Mouse (Mus musculus): ENCODE measurements around the gene Kank2. TPM values are rescaled to one million over a fixed set of nuclear protein-coding genes. Genes with fewer than 3 reads are reported as not detected.
"Not testable (repeated sequence)": the region's sequence is repeated elsewhere in the genome, so short reads cannot be mapped to it uniquely, and the experiment has no call there.

The Kank2 gene
- polyA plus RNA-seq, 1 experiment, result 44.7 TPM

DNA sequence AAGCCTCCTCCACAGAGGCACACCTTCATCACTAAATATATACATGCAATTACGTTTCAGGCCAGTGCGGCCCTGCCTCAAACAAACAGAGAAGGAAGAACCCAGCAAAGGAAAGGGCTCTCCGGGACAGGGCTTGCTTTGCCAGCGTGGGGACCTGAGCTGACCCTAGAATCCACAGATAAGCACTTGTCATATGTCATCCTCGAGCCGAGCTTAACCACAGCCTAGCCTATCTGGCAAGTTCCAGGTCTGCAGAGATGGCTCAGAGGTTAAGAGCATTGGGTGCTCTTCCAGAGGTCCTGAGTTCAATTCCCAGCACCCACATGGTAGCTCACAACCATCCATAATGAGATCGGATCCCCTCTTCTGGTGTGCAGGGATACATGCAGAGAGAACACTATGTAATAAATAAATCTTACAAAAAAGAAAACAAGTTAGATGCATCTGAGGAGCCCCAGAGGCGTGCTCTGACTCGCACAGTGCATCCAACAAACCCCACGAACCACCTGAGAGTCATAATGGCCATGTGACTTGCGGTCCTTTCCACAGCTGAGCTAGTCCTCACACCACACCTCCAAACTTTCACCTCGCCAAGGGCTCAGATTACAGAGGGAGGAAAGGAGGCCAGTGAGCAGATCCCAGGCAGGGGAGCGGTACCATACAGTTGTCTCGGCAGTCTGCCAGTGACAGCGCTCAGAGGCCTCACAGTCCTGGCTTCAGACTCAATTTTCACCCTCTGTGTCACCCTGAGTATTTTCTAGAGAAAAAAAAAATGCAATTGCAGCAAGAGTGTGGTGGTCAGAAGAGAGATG is 16.7 kb downstream of the Kank2 start:
- TF ChIP-seq CTCF (IDR thresholded peaks at IDR 0.05; ENCODE audit: borderline replicate concordance, insufficient read depth, low read depth, low read length), result no peak
- TF ChIP-seq POLR2A (IDR thresholded peaks at IDR 0.05; ENCODE audit: borderline replicate concordance, insufficient read depth, low read length), result no peak

DNA sequence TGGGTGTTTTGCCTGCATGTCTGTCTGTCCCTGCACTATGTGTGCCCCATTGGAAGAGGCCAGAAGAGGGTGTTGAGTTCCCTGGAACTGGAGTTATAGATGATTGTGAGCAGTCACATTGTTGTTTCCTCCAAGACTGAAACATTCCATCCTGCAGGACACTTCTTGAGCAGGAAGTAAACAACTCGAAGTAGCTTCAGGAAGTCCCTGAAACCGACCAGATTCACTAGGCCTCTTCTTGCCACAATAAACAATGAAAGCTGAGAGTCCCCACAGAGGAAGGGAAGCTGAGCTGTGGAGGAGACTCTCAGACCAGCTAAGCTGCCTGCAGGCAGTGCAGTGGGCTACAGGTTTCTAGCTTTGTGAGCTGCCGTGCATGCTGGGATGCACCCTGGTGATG is 20.8 kb downstream of the Kank2 start:
- no peak overlapping the region for H3K4me3 ChIP-seq (replicated peaks; ENCODE audit: insufficient read depth, low read depth, low read length)
- TF ChIP-seq POLR2A (IDR thresholded peaks at IDR 0.05; ENCODE audit: borderline replicate concordance, insufficient read depth, low read length) (no peak), CTCF (IDR thresholded peaks at IDR 0.05; ENCODE audit: borderline replicate concordance, insufficient read depth, low read depth, low read length) (no peak)
- no peaks in the 10 kb centered on the region for H3K27me3 ChIP-seq (ENCODE audit: control insufficient read depth, insufficient read depth, low read length)
- WGBS, result 89% methylated on average over 3 of the region's 3 CpGs
- H3K4me1 ChIP-seq (ENCODE audit: control insufficient read depth, insufficient read depth, low read length), result peaks cover 13% of the 10 kb centered on the region
- no peak overlapping the region for H3K27ac ChIP-seq (ENCODE audit: insufficient read depth, low read length)
- DNase-seq, result no peak

More for the DNA sequence above, 16.7 kb downstream of the Kank2 start:
- 57% methylated on average over 15 of the region's 15 CpGs for WGBS
- peak in 1 of 2 experiments; percentile 60 for DNase-seq
- Histone ChIP-seq H3K27ac (ENCODE audit: insufficient read depth, low read length) (peak overlapping the region; percentile 27; the same call in 1 of the 2 replicates), H3K27me3 (ENCODE audit: control insufficient read depth, insufficient read depth, low read length) (no peaks in the 10 kb centered on the region), H3K4me3 (replicated peaks; ENCODE audit: insufficient read depth, low read depth, low read length) (no peak overlapping the region), H3K4me1 (ENCODE audit: control insufficient read depth, insufficient read depth, low read length) (peaks cover 12% of the 10 kb centered on the region)

GRCm38 (mm10) chr9:21774353-21774752 is 24.2 kb downstream of the Kank2 start:
- DNase-seq, result no peak
- Histone ChIP-seq H3K4me3 (replicated peaks; ENCODE audit: insufficient read depth, low read depth, low read length) (no peak overlapping the region), H3K4me1 (ENCODE audit: control insufficient read depth, insufficient read depth, low read length) (peaks cover 11% of the 10 kb centered on the region), H3K27me3 (ENCODE audit: control insufficient read depth, insufficient read depth, low read length) (no peaks in the 10 kb centered on the region), H3K27ac (ENCODE audit: insufficient read depth, low read length) (no peak overlapping the region)
- WGBS, result 54% methylated on average over 16 of the region's 16 CpGs
- TF ChIP-seq POLR2A (IDR thresholded peaks at IDR 0.05; ENCODE audit: borderline replicate concordance, insufficient read depth, low read length) (no peak), CTCF (IDR thresholded peaks at IDR 0.05; ENCODE audit: borderline replicate concordance, insufficient read depth, low read depth, low read length) (no peak)

DNA sequence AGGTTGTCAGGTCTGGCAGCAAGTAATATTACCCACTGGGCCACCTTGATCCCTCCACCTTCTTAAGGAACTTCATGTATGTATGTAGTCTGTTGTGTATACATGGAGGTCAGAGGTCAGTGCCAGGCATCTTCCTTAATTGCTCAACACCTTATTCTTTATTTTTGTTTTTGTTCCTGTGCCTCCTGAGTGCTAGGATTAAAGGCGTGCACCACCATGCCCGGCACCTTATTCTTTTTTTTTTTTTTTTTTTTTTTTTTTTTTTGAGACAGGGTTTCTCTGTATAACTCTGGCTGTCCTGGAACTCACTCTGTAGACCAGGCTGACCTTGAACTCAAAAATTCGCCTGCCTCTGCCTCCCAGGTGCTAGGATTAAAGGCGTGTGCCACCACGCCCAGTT is 25.1 kb downstream of the Kank2 start:
- whole genome bisulfite sequencing, result 85% methylated on average over 5 of the region's 5 CpGs
- H3K4me3 ChIP-seq (replicated peaks; ENCODE audit: insufficient read depth, low read depth, low read length); DNase-seq; H3K27ac ChIP-seq (ENCODE audit: insufficient read depth, low read length); H3K27me3 ChIP-seq (ENCODE audit: control insufficient read depth, insufficient read depth, low read length): not testable (repeated sequence)
- peaks cover 20% of the 10 kb centered on the region for H3K4me1 ChIP-seq (ENCODE audit: control insufficient read depth, insufficient read depth, low read length)

GRCm38 (mm10) chr9:21769558-21770183 is 28.9 kb downstream of the Kank2 start:
- H3K4me1 ChIP-seq (ENCODE audit: control insufficient read depth, insufficient read depth, low read length), result peaks cover 38% of the 10 kb centered on the region
- TF ChIP-seq CTCF (IDR thresholded peaks at IDR 0.05; ENCODE audit: borderline replicate concordance, insufficient read depth, low read depth, low read length), result no peak
- no peak for TF ChIP-seq POLR2A (IDR thresholded peaks at IDR 0.05; ENCODE audit: borderline replicate concordance, insufficient read depth, low read length)
- peak overlapping the region; percentile 16 for H3K4me3 ChIP-seq (replicated peaks; ENCODE audit: insufficient read depth, low read depth, low read length)
- H3K27ac ChIP-seq (ENCODE audit: insufficient read depth, low read length), result peak overlapping the region; percentile 99
- DNase-seq, result peak; percentile 70 to 73
- H3K27me3 ChIP-seq (ENCODE audit: control insufficient read depth, insufficient read depth, low read length), result no peaks in the 10 kb centered on the region
- WGBS, result 15% methylated on average over 26 of the region's 26 CpGs

DNA sequence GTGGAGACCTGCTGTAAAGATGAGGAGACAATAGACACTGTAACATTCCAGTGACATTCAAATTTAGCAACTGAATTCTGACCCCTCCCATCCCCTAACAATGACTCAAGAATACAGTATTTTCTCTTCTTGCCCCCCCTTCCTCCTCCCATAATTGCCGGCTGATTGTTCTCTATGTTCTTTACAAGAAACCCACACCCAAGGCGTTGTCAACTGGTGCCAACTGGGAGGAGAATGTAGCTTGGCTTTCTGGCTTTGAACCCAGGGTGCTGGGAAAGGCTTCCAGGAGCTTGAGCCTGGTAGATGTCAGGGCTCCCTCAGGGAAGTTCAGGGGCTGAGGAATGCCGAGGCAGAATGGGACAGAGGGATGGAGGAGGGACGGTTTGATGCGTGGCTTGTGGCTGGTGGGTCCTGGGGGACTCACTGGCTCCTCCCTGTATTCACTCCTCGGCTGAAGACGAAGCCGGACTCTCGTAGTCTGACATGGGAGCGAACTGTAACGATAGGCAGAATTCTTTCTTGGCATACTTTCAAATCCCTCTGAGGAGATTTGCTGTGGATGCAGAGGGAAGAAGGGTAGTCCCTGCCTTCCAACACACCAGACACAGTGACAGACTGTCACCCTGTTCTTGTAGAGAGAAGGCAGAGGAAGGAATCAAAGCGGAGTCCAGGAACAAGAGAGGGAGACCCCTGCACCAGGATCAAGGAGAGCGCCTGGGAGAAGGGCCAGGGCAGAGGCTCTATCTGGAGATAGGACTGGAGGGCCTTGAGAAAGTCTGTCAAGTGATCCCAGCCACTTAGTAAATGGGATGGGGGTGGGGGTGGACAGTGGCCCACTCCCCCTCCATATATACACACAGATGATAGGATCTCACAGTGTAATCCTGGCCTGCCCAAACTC is 29.8 kb downstream of the Kank2 start:
- 14% methylated on average over 13 of the region's 13 CpGs for WGBS
- TF ChIP-seq POLR2A (IDR thresholded peaks at IDR 0.05; ENCODE audit: borderline replicate concordance, insufficient read depth, low read length) (no peak), CTCF (IDR thresholded peaks at IDR 0.05; ENCODE audit: borderline replicate concordance, insufficient read depth, low read depth, low read length) (no peak)
- peak; percentile 68 to 69 for DNase-seq
- peak overlapping the region; percentile 99 for H3K27ac ChIP-seq (ENCODE audit: insufficient read depth, low read length)
- no peaks in the 10 kb centered on the region for H3K27me3 ChIP-seq (ENCODE audit: control insufficient read depth, insufficient read depth, low read length)
- H3K4me3 ChIP-seq (replicated peaks; ENCODE audit: insufficient read depth, low read depth, low read length), result peak overlapping the region; percentile 40
- H3K4me1 ChIP-seq (ENCODE audit: control insufficient read depth, insufficient read depth, low read length), result peaks cover 35% of the 10 kb centered on the region

DNA sequence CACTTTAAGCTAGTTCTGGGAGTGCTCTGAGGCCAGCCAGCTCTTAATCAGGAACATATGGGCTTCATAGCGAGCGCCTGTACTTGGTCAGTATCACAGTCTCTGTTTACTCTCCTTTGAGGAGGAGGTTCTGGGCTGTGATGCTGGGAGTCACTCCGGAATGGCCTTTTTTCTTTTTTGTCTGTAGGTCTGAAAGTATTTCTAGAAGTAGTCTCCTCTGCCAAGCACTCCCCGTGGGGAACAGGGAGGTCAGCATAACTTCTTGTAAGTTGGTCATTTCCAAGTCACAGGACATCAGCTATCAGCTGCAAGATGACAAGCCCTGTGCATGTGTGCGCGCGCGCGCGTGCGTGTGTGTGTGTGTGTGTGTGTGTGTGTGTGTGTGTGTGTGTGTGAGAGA is 30.6 kb downstream of the Kank2 start:
- peak overlapping the region; percentile 99 for H3K27ac ChIP-seq (ENCODE audit: insufficient read depth, low read length)
- WGBS, result 8% methylated on average over 11 of the region's 11 CpGs

More for the DNA sequence above, 30.6 kb downstream of the Kank2 start:
- peak; percentile 77 to 88 for DNase-seq
- Histone ChIP-seq H3K4me1 (ENCODE audit: control insufficient read depth, insufficient read depth, low read length) (peaks cover 35% of the 10 kb centered on the region), H3K27me3 (ENCODE audit: control insufficient read depth, insufficient read depth, low read length) (no peaks in the 10 kb centered on the region), H3K4me3 (replicated peaks; ENCODE audit: insufficient read depth, low read depth, low read length) (peak overlapping the region; percentile 13)
- TF ChIP-seq POLR2A (IDR thresholded peaks at IDR 0.05; ENCODE audit: borderline replicate concordance, insufficient read depth, low read length), result no peak; the same call in 1 of the 2 replicates

Measured in cerebellum, adult 2 months (tissue).